Mouse (Mus musculus): Measurements from ENCODE around the gene Gm10666. TPM values are rescaled to one million over a fixed set of nuclear protein-coding genes. Genes with fewer than 3 reads are reported as not detected.
"Not testable (repeated sequence)": the region's sequence is repeated elsewhere in the genome, so short reads cannot be mapped to it uniquely, and the experiment has no call there.

Gm10666 gene
- not detected in 2 replicates for polyA plus RNA-seq (2016; fragmentation: Nextera tagmentation; extraction: Ambion mirVana)

DNA sequence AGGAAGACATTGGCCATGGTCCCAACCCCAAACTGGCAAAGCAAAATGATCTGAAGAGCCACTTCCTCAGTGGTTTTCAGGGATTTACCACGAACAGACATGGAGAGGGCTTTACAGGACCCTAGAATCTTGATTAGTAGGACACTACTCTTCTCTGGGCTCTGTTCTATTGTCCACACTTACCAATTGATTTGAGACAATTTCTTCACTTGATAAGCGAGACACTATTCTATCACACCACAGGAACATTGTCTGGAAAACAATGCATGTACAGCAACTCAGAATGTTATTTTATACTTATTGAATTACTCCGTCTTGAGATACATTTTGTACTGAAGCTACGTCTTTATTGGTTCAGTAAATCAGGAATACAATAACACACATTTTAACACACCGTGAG is at the start of gene Gm10666:
Gene Gm10666, minus strand, starts transcription at position 101 of the 400 bp plus-strand sequence.
- not testable (repeated sequence) for H3K36me3 ChIP-seq; H3K27me3 ChIP-seq; H3K4me2 ChIP-seq; H3K9ac ChIP-seq (replicated peaks); H3K4me1 ChIP-seq (replicated peaks); H3K4me3 ChIP-seq (replicated peaks); H3K27ac ChIP-seq; ATAC-seq (ENCODE audit: insufficient number of reproducible peaks, insufficient read depth, low FRiP score, low TSS enrichment, low read depth); H3K9me3 ChIP-seq
- no CpG with 5 or more reads among the region's 5 CpGs for WGBS

GRCm38 (mm10) chr7:22163935-22164334 is 29.4 kb upstream of the Gm10666 start, which contains the start of gene Vmn1r142:
Gene Vmn1r142, minus strand, starts transcription at chr7:22164035.
- H3K4me3 ChIP-seq (replicated peaks); ATAC-seq (ENCODE audit: insufficient number of reproducible peaks, insufficient read depth, low FRiP score, low TSS enrichment, low read depth); H3K4me2 ChIP-seq; H3K27ac ChIP-seq; H3K27me3 ChIP-seq; H3K36me3 ChIP-seq; H3K9me3 ChIP-seq; H3K9ac ChIP-seq (replicated peaks); H3K4me1 ChIP-seq (replicated peaks): not testable (repeated sequence)
- no CpG with 5 or more reads among the region's 3 CpGs for WGBS

DNA sequence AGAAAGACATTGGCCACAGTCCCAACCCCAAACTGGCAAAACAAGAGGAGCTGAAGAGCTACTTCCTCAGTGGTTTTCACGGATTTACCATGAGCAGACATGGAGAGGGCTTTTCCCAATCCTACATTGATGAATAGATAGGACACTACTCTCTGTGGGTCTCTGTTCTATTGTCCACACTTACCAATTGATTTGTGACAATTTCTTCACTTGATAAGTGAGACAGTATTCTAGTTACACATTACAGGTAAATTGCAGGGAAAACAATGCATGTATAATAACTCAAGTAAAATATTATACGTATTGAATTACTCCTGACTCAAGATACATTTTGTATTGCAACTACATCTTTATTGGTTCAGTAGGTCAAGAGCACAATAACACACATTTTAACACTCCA is 16.4 kb downstream of the Gm10666 start, which contains the start of gene Gm16451:
Gene Gm16451, minus strand, starts transcription at position 101 of the 400 bp plus-strand sequence.
- ATAC-seq (ENCODE audit: insufficient number of reproducible peaks, insufficient read depth, low FRiP score, low TSS enrichment, low read depth); H3K4me2 ChIP-seq; H3K36me3 ChIP-seq: not testable (repeated sequence)

More for the DNA sequence above, 16.4 kb downstream of the Gm10666 start, which contains the start of gene Gm16451:
- not testable (repeated sequence) for H3K4me1 ChIP-seq (replicated peaks); H3K4me3 ChIP-seq (replicated peaks); H3K27me3 ChIP-seq; H3K9me3 ChIP-seq; H3K27ac ChIP-seq; H3K9ac ChIP-seq (replicated peaks)
- WGBS: no CpG with 5 or more reads among the region's 2 CpGs

Other genes with a start within 250 kb of the Gm10666 start
- not detected in 2 replicates for gene Gm5891, start 213.4 kb downstream of the Gm10666 start, polyA plus RNA-seq (2016; fragmentation: Nextera tagmentation; extraction: Ambion mirVana)
- gene Vmn1r137, start 140.2 kb downstream of the Gm10666 start, polyA plus RNA-seq (2016; fragmentation: Nextera tagmentation; extraction: Ambion mirVana): not detected in 2 replicates
- gene Vmn1r138, start 105.8 kb downstream of the Gm10666 start, polyA plus RNA-seq (2016; fragmentation: Nextera tagmentation; extraction: Ambion mirVana): not detected in 2 replicates
- not detected in 2 replicates for gene Gm6176, start 78.4 kb downstream of the Gm10666 start, polyA plus RNA-seq (2016; fragmentation: Nextera tagmentation; extraction: Ambion mirVana)
- gene Vmn1r139, start 65.7 kb downstream of the Gm10666 start, polyA plus RNA-seq (2016; fragmentation: Nextera tagmentation; extraction: Ambion mirVana): not detected in 2 replicates
- not detected in 2 replicates for gene Gm16451, start 16.5 kb downstream of the Gm10666 start, polyA plus RNA-seq (2016; fragmentation: Nextera tagmentation; extraction: Ambion mirVana)
- not detected in 2 replicates for gene Vmn1r142, start 29.3 kb upstream of the Gm10666 start, polyA plus RNA-seq (2016; fragmentation: Nextera tagmentation; extraction: Ambion mirVana)
- gene Vmn1r143, start 54.6 kb upstream of the Gm10666 start, polyA plus RNA-seq (2016; fragmentation: Nextera tagmentation; extraction: Ambion mirVana): not detected in 2 replicates
- gene Gm8653, start 66.5 kb upstream of the Gm10666 start, polyA plus RNA-seq (2016; fragmentation: Nextera tagmentation; extraction: Ambion mirVana): not detected in 2 replicates
- gene Gm8453, start 94.7 kb upstream of the Gm10666 start, polyA plus RNA-seq (2016; fragmentation: Nextera tagmentation; extraction: Ambion mirVana): not detected in 2 replicates
- not detected in 2 replicates for gene Gm4187, start 195.0 kb upstream of the Gm10666 start, polyA plus RNA-seq (2016; fragmentation: Nextera tagmentation; extraction: Ambion mirVana)
- not detected in 2 replicates for gene Gm8660, start 236.3 kb upstream of the Gm10666 start, polyA plus RNA-seq (2016; fragmentation: Nextera tagmentation; extraction: Ambion mirVana)